Mouse (Mus musculus): ENCODE results near the gene Gm21883. TPM values are rescaled to one million over a fixed set of nuclear protein-coding genes. Genes with fewer than 3 reads are reported as not detected.

Gene Gm21883
- polyA plus RNA-seq (2012; rRNA removed; ENCODE audit: low replicate concordance), result not detected in 2 replicates

DNA sequence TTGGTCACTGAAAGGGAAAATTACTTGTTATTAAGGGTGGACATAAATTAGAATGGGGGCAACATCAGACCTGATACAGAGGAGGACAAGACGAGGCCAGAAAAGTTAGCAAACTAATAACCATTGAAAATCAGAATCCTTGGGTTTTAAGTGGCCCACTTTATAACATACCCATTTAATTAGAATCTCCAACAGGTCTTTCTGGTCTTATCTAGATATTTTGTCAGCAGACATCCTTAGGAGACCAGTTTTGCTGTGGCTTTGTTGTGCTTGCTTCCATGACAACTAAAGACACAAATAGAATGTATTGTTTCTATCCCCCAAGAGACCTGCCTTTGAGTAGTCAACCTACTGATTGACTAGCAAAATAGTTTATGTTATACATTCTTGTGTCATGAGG is at the start of gene Gm21883:
Gene Gm21883, minus strand, starts transcription at position 101 of the 400 bp plus-strand sequence.

DNA sequence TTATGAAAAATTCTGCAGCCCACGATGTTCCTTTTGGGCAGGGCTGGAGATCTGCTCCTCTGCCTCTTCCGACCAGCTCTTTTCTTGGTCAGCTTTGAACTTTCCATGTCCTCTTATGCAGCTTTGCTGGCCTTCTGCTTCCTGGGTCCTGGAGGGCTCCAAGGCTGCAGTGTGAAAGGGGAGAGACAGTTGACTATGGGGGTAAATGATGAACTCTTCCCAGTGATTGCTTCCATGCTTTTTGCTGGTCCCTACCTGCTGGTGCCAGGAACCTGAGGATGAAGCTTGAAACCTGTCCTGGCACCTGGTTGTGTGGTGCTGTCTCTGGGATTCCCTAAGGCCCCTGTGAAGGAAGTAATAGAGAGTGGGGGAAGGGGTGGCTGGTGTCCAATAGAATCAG is 44.7 kb upstream of the Gm21883 start, which contains the start of gene Spin2e:
Gene Spin2e, minus strand, starts transcription at position 101 of the 400 bp plus-strand sequence.

Other genes with a start within 250 kb of the Gm21883 start
- gene Btbd35f26, start 237.8 kb downstream of the Gm21883 start, polyA plus RNA-seq (2012; rRNA removed; ENCODE audit: low replicate concordance), result not detected in 2 replicates
- gene Btbd35f19, start 190.4 kb downstream of the Gm21883 start, polyA plus RNA-seq (2012; rRNA removed; ENCODE audit: low replicate concordance), result not detected in 2 replicates
- not detected in 2 replicates for gene Spin2e, start 44.6 kb upstream of the Gm21883 start, polyA plus RNA-seq (2012; rRNA removed; ENCODE audit: low replicate concordance)
- gene Btbd35f25, start 142.9 kb upstream of the Gm21883 start, polyA plus RNA-seq (2012; rRNA removed; ENCODE audit: low replicate concordance), result not detected in 2 replicates